Mouse (Mus musculus): ENCODE data around the gene Olfr798.

Olfr798 gene

DNA sequence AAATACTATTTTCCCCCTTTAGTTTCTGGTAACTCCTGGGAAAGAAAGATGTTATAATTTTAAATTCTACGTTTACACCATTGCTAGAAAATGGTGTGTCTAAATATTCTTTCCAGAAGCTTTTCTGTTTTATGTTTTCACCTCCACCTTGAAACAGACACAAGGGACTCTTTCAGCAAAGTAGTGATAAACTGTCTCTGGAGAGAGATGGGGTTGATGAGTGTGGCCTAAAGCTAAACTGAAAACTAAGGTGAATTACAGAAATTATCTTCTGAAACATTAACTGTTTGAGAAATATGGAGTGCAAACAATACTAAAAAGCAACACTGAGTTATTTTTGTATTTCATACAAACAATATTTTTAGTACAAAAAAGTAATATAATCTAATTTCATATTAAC lies at the start of gene Olfr798:
Gene Olfr798, minus strand, starts transcription at position 101 of the 400 bp plus-strand sequence.
- DNase-seq (ENCODE audit: extremely low read depth, low read depth, low spot score): no peak

DNA sequence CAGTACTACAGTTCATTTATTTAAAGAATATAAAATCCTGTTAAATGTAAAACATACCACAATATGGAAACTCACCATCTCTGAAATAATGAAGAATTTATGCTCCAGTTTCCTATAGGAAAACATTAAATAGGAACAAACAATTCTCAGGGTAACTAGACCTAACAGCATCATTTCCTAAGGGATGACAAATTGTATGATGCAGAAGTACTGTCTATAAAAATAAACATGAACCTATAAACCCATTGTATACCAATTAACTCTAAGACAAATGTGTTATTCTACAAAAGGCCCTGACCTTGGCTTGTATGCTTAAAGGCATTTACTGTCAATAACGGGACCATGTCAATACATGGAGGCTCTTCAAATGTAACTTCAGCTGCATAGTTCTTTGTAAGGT lies 46.0 kb upstream of the Olfr798 start, which contains the start of gene Olfr801:
Gene Olfr801, minus strand, starts transcription at position 101 of the 400 bp plus-strand sequence.
- no peak for DNase-seq (ENCODE audit: extremely low read depth, low read depth, low spot score)

DNA sequence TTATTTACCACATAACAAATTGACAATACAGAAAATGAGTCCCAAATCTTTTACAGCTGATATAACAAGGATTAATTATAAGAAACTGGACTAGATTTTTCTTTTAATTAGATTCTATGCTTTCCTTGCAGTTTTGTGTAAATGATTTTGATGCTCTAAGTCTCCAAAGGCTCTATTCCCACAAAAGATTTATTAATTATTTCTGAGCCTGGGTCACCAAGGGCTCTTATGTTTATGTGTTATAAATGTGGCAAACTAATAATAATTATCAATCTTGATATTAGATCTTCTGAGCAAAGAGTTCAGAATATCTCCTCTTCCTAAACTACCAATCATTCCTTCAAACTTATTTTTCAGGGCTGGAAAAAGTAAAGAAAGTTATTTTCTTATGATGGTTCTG lies 29.7 kb upstream of the Olfr798 start, which contains the start of gene Olfr800:
Gene Olfr800, plus strand, starts transcription at position 301 of the 400 bp plus-strand sequence.
- DNase-seq (ENCODE audit: extremely low read depth, low read depth, low spot score): no peak

DNA sequence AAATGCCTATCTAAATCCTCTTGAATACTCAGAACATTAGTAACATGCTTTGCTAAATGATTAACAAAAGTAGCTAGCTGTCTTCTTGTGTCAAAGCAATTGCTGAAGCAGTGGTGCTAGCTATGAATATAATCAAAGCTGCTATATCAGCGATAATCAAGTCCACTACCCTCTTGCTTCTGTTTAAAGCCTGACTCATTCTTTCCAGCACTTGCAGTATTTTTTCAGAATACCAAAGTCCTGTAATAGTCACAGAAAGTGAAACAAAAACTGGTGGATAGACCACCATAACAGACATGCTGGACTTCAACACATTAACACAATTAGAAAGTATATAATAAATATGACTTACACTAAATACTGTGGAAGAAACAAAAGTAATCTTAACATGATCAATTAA lies 24.0 kb upstream of the Olfr798 start:
- DNase-seq (ENCODE audit: extremely low read depth, low read depth, low spot score): no peak

DNA sequence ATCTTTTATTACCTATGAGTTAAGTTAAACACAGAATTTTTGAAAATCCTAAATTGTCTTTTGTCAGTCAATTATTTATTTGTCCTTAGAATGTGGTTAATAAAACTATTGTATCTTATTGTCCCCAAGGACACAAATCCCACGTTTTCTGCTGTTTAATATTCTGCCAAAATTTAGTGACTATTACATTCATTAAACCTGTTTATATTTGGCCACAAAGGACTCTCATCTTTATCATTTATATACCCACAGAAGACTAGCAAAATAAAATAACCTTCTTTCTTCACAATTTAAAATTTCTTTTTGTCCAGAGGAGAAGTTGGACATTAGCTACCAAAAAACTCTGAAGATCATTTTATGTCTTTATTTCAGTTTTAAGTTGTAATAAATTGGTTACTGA lies 9.4 kb upstream of the Olfr798 start, which contains the start of gene Olfr799:
Gene Olfr799, plus strand, starts transcription at position 301 of the 400 bp plus-strand sequence.
- no peak for DNase-seq (ENCODE audit: extremely low read depth, low read depth, low spot score)

DNA sequence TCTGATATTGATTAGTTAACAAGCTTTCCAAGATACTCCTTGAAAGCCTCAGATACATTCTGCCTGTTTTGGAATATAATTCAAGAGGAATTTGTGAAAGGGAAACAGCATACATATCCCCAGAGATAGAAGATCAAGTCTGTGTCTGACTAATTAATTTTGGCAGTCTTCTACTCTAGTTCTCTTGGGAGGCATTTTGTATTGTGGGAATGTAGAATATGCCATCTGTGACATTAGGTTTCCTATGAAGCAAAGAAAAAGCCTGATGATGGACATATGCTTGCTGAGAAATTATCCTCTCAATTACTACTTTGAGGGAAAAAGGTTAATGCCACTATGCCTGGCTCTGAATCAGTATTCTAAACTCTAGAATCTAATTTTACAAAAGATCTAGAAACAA lies 4.5 kb downstream of the Olfr798 start:
- DNase-seq (ENCODE audit: extremely low read depth, low read depth, low spot score): no peak

DNA sequence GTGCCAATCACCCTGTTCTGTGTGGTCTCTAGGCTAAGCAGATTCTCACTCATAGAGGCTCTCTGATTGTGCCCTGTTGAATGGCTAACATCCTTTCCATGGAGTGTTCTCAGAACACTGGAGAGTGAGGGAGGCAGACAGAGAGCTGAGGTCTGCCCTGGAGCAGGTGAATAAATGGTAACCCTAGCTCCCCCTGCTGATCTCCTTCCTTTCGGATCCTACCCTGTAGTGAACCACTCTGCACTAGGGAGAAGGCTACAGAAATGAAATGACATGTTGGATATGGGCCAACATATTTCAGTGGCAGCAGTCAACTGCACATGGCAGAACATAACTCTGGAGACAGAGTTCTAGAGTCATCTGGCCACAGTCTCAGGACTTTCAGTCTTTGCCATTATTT lies 6.0 kb downstream of the Olfr798 start:
- DNase-seq (ENCODE audit: extremely low read depth, low read depth, low spot score): no peak

DNA sequence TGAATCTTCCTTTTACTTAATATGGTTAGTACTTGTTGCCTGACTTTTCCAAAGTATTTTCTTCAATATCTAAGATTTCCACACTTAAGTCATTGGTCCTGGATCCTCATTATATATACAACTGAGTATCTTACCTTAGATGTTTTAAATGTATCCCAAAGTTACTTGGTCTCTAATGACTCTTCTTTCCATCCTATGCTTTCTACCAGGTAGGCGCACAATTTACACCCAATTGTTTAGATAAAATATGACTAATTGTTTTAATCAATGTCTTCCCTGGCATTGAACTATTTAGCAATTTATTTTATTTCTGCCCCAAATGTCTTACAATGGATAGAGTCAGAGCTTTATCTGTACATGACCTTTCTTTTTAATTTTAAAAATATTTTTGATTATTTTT lies 15.3 kb downstream of the Olfr798 start, which contains the start of gene Olfr796:
Gene Olfr796, minus strand, starts transcription at position 101 of the 400 bp plus-strand sequence.
- DNase-seq (ENCODE audit: extremely low read depth, low read depth, low spot score): no peak

DNA sequence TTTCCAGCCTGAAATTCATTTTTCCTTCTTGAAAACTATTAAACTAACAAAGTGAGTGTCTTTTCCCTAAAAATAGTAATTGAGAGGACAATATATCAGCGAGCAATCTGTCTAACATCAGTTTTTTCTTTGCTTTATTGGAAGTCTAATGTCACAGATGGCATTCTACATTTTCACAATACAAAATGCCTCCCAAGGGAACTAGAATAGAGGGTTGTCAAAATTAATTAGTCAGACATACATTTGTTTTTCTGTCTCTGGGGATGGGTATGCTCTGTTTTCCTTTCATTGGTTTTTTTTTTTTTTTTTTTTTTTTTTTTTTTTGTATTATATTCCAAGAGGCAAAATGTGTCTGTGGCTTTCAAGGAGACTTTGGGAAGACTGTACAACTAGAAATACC lies 50.7 kb downstream of the Olfr798 start:
- DNase-seq (ENCODE audit: extremely low read depth, low read depth, low spot score): no peak

Measured in fat pad, adult 2 months (tissue).